Mouse (Mus musculus): ENCODE results near the gene Irx1.

Gene Irx1

DNA sequence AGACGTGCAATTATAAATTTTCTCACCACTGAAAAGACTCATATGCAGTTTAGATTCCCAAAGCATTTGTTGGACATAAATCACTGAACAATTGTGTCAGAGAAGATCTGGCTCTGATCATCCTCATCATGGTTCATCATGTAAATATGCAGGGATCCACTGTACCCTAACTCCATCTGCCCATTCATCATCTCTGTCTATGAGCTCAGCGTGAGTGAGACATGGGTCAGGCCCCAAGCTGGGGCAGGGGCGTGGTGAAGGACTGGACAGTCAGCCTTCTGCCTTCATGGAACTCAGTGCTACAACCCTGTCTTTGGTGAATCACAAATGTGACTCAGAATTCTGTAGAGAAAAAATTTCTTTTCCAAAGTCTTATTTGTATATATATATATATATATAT, 53.2 kb downstream of the Irx1 start:
- no peak for DNase-seq (ENCODE audit: low spot score)

All from retina, embryonic 14.5 days (tissue).